Mouse (Mus musculus): ENCODE results near the gene Gm42906.

The Gm42906 gene

DNA sequence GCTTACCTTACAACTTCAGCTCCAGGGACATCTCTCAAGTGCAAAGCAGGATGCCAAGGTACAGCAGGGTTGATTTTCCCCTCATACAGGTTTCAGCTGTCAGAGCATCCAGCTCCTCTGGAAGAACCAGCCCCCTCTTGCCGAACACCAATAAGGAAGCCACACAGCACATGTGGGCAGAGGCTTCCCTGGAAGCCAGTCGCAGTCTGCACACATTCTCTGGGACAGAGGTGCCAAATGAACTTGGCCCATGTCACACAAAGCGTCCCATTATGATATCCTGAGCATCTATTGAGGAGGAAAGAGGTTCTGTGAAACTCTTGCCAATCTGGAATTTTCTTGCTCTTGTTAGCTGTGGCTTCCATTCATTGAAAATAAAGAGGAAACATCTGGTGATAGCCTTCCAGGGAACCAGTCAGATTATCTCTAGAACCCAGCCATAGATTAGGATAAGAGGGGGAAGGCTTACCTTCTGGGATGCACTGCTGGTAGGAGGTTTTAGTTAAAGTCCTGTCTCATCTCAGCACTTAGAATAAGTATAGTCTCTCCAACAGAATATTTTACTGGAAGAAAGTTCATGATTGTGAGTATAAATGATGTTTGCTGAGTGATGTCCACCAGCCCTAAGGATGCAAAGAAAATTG, at the start of gene Gm42906:
Gene Gm42906, minus strand, starts transcription at position 51 of the 644 bp plus-strand sequence.
- DNase-seq (ENCODE audit: low spot score in 2 of 2) = no peak

DNA sequence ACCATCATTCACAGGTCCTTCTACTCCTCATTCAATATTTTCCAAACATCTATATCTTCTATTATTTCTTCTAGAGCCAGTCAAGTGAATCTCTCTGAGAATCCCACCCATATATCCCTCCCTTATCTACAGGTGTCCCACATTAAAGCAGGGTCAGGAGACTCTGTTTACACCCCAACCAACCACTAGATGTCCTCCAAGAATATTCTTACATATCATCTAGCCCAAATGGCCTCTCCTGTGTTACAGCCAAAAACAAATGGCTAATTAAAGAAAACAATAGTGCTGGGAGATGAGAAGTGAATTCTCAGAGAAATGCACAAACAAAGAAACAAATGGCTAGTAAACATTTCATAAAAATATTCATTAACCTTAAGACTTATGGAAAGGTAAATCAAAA, 17.7 kb upstream of the Gm42906 start:
- no peak for DNase-seq (ENCODE audit: low spot score in 2 of 2)

DNA sequence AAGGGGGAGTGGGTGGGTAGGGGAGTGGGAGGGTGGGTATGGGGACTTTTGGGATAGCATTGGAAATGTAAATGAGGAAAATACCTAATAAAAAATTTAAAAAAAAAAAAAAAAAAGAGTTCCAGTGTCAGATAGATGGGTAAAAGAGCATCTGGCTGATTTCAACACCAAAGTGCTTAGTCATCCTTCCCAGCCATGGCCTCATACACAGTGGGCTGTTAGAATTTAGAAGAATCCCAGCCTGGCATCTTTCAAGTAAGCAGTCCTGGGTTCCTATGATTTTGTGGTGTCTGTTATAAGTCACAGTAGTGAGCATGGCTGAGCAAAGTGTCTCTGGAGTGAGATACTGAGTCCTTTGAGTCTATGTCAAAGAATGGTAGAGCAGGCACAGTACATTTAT, 7.1 kb upstream of the Gm42906 start:
- no peak for DNase-seq (ENCODE audit: low spot score in 2 of 2)

DNA sequence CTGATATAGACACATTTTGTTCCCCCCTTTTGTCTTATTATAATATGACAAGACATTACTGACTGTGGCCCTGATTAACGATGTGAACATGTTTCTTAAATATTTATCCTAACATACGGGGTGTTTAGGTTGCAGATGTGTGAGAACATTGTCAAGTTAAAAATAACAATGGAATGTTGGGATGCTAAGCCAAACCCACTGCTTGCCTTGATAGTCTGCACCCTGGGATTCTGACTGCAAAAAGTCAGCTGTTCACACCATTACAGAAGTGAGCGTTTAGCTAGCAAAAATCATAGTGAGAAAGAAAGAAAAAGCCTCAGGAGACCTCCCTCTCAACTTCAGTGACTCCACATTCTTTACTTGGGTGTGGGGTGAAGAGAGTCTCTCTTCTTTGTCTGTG, 1.5 kb downstream of the Gm42906 start:
- no peak for DNase-seq (ENCODE audit: low spot score in 2 of 2)

DNA sequence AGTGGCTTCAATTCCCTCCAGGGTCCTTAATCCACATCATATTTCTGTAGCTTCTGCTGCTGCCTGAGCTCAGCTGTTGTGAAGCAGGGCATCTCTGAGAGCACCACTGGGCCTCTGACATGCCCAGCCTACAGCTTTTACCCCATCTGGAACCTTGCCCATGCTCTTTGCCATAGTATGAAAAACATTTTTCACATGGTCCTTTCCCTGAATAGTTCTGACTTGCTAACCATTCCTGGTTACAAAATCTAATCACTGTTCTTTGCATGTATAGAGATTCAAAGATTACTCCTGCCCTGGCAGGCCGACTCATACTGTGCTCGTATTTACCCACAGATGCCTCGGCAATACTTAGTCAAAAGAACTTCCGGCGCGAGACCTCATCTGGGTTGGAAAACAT, 5.3 kb downstream of the Gm42906 start:
- DNase-seq (ENCODE audit: low spot score in 2 of 2) = no peak

DNA sequence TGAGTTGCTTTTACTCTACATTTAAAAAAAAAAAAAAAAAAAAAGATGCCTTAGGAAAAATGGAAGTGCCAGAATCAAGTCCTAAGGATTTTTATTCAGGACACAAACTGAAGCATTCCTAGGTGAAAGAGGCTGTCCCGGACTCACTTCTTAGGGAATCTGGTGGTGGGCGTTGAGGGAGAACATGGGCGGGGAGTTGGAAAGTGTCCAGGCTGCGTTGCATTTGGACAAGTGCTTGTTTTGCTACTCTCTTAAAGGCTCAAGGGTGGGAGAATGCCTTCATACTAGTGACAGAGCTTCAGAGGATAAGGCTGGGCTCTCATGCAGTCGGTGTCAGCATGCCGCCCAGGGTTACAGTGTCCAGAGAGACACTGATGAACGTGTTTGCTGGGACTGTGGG, 6.1 kb downstream of the Gm42906 start:
- no peak for DNase-seq (ENCODE audit: low spot score in 2 of 2)

DNA sequence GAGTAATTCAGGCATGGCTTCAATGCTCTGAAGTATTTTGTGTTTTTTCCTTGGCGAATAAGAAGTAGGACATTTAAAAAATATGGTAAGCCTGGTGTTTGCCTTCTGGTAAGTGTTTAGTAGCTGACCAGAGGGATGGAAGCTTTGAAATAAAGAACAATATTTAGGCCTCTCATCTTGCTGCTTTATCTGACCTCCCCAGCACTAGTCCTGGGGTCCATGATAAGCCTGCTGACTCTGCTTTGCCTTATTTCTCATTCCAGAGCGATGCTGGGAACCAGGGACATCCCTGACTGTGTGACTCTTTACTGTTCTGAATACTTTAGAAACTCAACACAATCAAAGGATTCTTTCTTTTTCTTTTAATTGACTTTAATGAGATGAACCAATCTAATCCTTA, 9.4 kb downstream of the Gm42906 start:
- DNase-seq (ENCODE audit: low spot score in 2 of 2) = no peak

DNA sequence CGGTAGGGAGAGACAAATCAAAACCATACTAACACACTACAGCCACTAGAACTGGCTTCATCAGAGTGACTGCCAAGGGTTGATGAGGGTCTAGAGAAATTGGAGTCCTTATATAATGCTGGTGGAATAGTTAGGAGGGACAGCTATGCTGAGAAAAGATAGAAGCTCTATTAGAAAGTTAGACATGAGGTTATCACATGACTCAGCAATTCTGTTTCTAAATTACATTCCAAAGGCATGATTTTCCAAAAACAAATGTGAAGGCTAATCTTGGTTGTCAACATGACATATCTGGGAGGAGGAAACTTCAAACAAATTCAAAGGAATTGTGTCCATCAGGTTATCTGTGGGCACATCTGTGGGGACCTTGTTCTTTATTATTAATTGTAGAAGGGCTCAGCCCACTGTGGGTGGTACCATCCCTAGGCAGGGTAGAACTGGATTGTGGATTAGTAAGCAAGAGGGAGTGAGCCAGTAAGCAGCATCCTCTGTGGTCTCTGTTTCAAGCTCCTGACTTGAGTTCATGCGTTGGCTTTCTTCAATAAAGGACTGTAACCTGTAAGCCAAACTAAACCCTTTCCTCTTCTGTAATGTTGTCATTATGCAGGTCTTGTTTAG, 10.4 kb downstream of the Gm42906 start:
- no peak for DNase-seq (ENCODE audit: low spot score in 2 of 2)

DNA sequence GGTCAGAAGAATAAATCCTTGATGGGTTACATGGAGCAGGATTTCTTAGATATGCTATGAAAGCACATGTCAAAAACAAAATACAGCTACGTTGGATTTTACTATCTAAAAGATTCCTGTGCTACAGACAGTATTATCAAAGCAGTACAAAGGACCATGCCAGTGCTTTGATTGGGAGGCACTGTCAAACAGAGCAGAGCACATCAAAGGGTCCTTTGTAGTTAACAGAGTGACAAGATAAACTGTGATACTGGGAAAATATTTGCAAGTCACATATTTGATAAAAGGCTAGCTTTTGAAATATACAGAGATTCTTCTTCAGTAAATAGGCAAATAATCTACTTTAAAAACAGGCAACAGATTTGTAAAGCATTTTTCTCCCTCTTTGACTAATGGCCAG, 11.0 kb downstream of the Gm42906 start:
- DNase-seq (ENCODE audit: low spot score in 2 of 2) = no peak

DNA sequence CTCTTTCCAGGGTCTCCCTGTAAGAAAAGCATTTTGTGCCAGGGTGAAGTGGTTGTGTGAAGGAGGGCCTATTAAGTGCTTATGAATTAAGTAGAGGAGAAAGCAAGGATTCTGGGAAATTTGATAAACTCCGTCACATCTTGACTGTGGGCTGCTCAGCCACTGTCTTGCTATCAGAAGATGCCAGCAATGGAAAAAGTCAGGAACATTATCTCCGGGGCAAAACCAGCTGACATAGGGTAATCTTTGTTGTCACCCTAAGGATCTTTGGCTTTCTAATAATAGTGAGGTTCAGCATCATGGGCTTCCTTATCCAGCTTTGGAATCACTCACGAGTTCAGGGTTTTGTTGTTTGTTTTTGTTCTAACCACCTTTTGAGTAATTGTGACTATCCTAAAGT, 14.3 kb downstream of the Gm42906 start:
- DNase-seq (ENCODE audit: low spot score in 2 of 2) = no peak

DNA sequence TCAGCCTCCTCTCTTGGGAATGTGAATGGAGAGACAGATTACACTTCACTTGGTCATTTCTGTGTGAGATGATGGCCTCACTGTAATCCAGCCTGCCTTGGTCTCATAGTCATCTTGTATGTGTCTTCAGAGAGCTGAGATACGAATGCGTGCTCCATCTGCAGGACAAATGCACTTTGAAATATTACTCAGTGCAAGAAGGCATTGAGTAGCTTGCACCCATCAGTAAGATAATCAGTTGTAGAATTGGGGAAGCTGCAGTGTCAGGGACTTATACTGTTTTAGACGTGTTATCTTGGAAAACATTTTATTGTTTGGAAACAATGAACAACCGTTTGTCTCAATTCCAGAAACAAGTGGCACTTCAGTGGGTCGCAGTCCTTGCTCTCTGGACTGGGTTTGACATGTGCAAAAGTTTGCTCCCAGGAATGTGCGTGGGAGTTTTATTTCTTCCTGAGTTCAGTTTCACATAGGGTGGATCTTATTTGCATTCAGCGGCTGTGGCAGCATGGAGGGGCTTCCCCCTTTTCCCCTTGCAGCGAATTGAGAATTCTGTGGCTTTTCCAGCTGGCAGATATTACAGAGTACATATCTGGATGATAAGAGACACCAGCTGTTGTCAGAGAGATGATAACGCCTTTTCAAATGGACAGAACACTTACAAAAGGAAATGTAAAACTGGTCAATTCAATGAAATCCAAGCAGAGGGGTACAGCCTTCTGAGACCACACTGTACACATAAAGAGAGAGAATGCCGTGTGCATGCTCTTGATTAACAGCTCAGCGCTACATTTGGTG, 15.1 kb downstream of the Gm42906 start:
- no peak for DNase-seq (ENCODE audit: low spot score in 2 of 2)

DNA sequence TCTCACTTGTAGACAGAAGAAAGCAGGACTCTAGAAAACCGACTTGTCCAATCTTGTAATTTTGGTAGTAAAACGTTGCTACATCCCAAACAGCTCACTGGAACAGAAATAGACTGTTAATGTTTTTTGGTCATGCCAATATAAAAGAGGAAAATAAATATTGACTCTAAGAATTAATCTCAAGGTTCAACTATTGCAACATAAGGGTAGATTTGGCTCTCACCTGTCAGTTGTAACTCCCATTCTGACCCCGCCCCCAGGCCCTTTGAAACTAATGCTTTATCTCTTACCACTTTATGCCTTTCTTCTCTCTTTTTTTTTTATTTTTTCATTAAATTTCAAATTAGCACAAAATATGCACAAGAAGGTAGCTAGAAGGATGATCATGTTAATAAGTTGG, 18.0 kb downstream of the Gm42906 start:
- DNase-seq (ENCODE audit: low spot score in 2 of 2) = no peak

DNA sequence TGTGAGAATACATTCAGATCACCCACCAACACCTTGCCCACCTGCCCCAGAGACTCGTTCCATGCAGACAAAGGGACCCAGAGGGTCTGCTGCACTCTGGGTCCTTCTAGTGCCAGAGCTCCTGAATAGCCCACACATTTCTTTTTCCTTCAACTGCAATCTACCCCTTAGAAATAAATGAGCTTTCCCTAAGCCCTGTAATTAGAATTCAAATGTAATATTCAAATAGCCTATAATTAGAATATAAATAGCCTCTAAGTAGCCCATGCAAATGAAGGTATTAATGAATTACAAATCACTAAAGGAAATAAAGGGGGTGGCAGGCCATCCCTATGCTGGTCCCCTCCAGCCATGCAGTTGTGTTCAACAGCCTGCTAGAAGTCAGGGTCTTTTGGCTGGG, 18.7 kb downstream of the Gm42906 start:
- no peak for DNase-seq (ENCODE audit: low spot score in 2 of 2)

DNA sequence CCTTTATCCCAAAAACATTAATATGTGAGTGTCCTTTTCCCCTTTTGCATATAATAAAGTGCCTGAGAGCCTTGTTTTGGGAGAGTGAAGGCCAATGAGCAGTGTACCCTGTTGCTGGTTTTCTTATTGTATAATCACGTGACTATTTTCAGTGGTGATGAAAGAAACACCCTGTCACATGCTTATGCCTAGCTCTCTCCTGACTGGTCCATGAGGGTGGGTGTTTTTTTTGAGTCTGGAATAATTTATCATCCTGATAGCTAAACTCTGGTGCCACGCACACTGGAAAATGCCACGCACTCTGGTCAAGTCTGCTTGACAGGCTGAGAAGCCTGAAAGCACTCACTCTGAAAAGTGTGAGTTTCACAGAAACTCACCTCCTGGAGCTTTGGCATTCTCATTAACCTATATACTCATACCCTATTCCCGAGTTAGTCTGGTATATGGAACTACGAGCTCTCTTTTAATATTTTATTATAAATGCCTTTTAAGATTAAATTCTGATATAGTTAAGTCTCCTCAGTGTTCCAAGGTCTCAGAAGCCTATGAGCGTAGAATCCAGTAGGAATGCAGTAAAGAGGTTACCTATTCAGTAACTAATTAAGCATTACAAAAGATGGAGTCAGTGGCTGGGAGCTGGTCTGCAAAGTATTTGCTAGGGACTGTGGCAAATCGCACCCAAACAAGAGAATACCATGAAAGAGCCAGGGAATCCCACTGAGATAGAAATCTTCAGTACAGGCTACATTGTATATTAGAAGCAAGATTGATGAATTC, 19.7 kb downstream of the Gm42906 start:
- DNase-seq (ENCODE audit: low spot score in 2 of 2) = no peak

DNA sequence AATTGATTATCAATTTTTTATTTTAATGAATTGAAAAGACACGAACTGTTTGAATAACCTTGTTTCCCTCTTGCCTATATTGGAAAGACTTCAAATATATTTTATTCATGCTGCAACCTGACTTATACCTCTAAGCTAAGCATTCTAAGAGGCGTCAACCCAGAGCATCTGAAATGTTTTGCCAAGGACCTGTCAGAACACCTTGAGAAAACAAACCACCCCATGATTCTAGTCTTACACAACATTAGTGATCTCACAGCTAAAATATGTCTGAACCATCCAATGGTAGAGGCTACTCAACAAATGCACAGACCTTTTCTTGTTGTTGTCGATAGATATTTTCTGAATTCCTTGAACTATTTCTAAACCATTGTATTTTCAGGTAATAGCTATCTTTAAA, 20.5 kb downstream of the Gm42906 start:
- no peak for DNase-seq (ENCODE audit: low spot score in 2 of 2)

DNA sequence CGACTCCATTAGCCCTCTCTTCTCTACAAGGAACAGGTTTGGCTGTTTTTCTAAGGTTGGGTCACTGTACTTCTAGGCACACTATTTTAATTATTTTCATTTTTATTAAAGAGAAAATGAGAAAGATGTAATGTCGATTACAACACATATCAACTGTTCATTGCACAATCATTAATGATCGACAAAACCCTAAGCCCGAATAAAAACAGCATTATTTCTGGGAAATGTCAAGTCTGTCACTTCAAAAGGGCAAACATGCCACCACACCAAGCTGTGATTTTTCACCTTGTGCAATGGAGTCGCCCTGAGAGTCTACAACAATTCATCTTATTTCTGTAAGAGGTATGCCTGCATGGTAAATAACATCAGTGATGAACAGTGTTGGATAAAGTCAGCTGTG, 21.7 kb downstream of the Gm42906 start:
- no peak for DNase-seq (ENCODE audit: low spot score in 2 of 2)

DNA sequence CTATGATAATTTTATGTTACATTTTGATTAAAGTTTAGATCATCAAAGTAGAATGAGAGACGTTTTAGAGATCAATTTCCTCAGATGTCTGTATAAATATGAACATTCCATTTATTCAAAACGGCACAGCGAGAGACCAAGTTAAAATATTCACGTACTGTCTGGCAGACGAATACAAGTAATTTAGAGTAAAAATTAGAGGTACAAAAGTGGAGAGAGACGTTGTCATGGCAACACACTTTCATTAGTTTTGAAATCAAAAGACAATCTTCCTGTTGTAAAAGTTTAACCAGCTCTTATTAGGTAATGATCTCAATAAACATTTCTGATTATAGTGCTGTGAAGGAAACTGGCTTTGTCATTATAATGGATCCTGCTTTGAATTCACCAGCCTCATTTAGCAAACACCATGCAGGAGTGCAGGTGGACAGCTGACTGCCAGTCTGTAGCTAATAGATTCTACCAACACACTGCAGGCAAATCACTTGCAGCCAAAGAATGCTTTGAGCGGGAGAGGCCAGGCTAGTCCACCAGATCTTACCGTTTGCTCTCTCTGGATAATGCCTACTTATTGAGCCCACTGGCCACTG, 22.6 kb downstream of the Gm42906 start:
- no peak for DNase-seq (ENCODE audit: low spot score in 2 of 2)

DNA sequence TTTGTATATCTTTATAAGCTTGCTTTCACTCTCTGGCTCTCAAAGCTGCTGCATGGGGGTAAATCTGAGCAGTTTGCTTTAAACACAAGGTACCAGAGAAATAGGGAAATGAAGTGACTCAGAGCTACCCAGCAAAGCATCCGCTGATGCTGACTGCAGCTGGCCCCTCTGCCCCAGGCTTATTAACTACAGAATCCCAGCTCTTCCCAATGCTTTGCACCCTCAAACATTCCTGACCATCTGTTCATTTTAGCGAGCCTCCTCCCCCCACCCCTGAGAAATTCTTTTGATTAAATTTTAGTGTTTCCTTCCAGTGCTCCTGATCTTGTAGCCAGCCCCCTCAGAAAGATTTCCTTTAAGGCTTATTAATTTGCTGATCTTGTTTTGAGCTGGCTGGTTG, 24.4 kb downstream of the Gm42906 start:
- DNase-seq (ENCODE audit: low spot score in 2 of 2) = no peak

DNA sequence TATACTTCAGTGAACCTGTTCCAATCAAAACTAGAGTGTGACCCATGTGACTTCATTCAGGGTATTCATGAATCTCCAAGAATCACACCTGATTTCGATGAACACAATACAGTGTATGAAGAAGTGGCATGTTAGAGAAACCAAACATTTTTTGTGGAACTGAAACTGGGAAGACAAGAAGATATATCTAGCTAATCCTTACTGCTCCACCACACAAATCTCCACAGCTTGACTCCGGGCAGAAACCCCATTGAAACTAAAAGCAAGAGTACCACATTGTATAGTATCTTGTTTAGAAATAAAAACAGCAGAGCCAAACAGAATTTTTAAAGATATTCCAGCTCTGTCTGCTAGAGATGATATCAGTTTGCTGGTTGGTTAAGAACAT, 27.4 kb downstream of the Gm42906 start:
- no peak for DNase-seq (ENCODE audit: low spot score in 2 of 2)

DNA sequence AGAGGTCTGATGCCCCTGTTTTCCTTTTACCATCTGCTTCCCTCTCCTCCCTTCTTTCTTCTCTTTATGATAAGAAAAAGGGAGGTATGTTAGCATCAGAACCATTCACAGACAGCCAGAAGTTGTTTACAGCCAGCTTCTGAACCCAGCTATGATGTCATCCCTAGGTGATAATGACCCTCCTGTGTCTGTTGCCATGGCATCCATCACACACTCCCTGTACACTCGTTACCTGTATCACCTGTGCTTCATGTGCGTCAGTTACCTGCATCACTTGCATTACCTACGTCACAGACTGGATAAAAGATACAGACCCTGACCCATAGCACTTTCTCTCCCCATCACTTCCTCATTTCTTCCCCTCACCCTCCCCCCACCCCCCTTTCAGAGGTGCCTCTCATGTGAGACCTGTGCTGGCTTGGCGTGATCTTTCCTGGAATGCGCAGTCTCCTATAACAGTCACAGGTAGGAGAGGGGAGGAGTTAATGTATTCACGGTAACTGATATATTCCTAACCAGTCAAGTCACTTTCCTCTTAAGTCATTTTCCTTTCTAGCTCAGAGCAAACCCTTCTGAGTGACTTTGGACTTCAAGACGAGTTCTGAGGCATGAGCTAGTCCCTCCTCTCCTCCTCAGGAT, 27.9 kb downstream of the Gm42906 start:
- no peak for DNase-seq (ENCODE audit: low spot score in 2 of 2)

DNA sequence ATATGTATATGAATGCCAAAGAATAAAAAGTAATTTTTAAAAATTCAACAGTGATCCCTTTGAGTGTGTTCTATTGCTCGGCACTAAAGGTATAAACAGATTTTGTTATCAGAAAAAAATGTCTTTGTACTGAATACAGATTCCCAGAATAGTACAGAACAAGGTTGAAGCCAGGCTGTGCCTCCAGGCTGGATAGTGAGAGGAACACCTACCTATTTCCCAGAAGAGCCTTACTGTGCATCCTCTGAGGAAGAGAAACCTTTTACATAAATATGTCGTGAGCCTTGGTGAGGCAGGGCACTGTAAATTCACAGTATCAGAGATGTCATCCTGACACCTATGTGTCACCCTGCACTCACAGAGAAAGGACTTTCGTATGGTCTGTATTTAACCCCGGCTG, 31.8 kb downstream of the Gm42906 start:
- no peak for DNase-seq (ENCODE audit: low spot score in 2 of 2)

DNA sequence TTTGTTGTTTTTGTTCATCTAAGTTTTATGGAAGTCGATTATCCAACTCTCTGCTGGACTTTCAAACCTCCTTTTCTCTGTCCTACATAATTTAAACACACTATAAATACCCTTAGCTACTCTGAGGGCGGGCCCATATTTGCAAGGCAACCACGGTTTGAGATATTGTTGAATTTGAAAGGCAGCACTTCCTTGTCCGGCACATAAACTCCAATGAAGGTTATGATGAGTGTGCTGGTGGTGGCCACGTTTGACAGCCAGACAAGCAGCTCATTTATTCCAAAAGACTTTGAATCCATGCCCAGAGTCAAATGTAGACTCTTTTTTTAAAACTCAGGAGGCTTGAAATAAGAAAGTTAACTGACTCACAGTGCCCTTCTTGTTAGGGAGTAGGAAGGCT, 33.3 kb downstream of the Gm42906 start:
- DNase-seq (ENCODE audit: low spot score in 2 of 2) = no peak

All from spleen, postnatal 14 days (tissue).